Mouse (Mus musculus) bone marrow macrophage, adult 2 months (primary cell): ENCODE results near the gene Tcte3.

Experiments
- CTCF ChIP-seq: IDR thresholded peaks from 2 replicates; pipeline ENCODE4 v1.5.1; 2012; ENCODE audit warnings: low read depth, mild to moderate bottlenecking, low read length, moderate library complexity
- POLR2A ChIP-seq: IDR thresholded peaks from 2 replicates; pipeline ENCODE4 v1.6.1; 2012; ENCODE audit warnings: mild to moderate bottlenecking, low read depth, low read length, borderline replicate concordance

GRCm38 (mm10) chr17:15060356-15060755, 19.1 kb upstream of the Tcte3 start:
- TF ChIP-seq CTCF: no peak
- TF ChIP-seq POLR2A: no peak
